Mouse (Mus musculus): Measurements from ENCODE around the gene Epyc. TPM values are rescaled to one million over a fixed set of nuclear protein-coding genes. Genes with fewer than 3 reads are reported as not detected.

The Epyc gene
- not detected in 2 replicates for polyA plus RNA-seq (2012; ENCODE audit: insufficient read depth, insufficient read length, missing spikeins)

DNA sequence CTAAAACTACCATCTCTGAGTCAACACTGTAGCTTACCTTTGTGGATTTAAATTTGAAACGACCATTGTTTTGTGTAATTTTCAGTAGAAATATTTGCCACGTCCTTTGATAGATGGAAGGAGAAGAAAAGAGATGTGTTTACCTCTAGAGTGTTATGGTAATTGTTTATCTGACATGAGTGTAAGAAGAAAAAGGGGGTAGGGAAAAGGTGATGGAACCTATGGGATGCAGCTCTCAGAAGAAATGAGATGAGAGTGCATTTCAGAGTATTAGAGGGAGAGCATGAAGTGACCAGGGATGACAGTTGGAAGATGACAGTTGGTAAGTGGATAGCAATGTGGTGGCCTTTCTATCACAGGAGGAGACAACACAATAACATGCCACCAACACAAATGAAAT lies at the start of gene Epyc:
Gene Epyc, plus strand, starts transcription at position 301 of the 400 bp plus-strand sequence.
- no peak within 1 kb of the TSS for H3K4me3 ChIP-seq (ENCODE audit: insufficient read depth, low read length)
- TF ChIP-seq POLR2A (IDR thresholded peaks at IDR 0.05; ENCODE audit: borderline replicate concordance, low read depth, low read length) (no peak), CTCF (IDR thresholded peaks at IDR 0.05; ENCODE audit: low read depth, low read length) (no peak)
- H3K27ac ChIP-seq (ENCODE audit: insufficient read depth, low read depth, low read length) = no peak within 1 kb of the TSS
- no peaks in the 10 kb centered on the region for H3K4me1 ChIP-seq (ENCODE audit: control insufficient read depth, insufficient read depth, low read length)

DNA sequence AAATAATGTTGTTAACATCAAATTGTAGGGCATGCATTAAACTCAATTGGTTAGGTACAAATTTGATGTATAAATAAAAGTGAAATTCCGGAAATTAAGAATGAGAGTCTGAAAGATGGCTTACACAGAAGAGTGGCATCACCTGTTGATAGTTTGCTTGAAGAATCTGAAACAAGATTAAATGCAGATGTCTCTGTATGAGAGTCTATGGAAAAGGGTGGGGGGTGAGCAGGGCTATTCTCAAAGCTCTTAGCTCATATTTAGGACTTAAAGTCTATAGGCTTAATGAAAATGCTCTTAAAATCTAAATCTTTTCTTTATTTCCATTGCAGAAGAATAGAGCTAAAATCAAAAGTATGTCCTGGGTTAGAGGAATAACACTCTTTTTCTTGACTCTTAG lies 48.2 kb upstream of the Epyc start:
- Histone ChIP-seq H3K27ac (ENCODE audit: insufficient read depth, low read depth, low read length) (no peak overlapping the region), H3K4me1 (ENCODE audit: control insufficient read depth, insufficient read depth, low read length) (no peaks in the 10 kb centered on the region), H3K4me3 (ENCODE audit: insufficient read depth, low read length) (no peak overlapping the region)
- TF ChIP-seq POLR2A (IDR thresholded peaks at IDR 0.05; ENCODE audit: borderline replicate concordance, low read depth, low read length) = no peak
- TF ChIP-seq CTCF (IDR thresholded peaks at IDR 0.05; ENCODE audit: low read depth, low read length) = no peak

DNA sequence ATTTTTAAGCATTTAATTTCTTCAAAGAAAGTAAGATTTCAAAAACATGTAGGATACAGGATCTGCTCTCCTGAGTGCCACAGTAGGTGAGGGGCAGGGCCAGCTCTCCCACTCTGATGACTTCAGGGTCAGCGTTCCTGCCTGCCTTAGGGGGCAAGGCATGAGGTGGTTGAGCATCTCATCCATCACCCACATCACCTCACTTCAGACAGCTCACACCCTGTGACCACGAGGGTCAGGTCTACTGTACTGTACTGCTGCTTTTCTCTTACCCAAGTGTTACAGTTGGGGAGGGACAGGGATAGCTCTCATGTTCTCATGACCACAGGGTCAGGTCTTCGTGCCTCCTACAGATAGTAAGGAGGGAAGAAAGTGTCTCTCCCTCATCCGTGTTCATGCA lies 42.1 kb upstream of the Epyc start:
- no peak overlapping the region for H3K4me3 ChIP-seq (ENCODE audit: insufficient read depth, low read length)
- no peaks in the 10 kb centered on the region for H3K4me1 ChIP-seq (ENCODE audit: control insufficient read depth, insufficient read depth, low read length)
- TF ChIP-seq CTCF (IDR thresholded peaks at IDR 0.05; ENCODE audit: low read depth, low read length) (no peak), POLR2A (IDR thresholded peaks at IDR 0.05; ENCODE audit: borderline replicate concordance, low read depth, low read length) (no peak)
- H3K27ac ChIP-seq (ENCODE audit: insufficient read depth, low read depth, low read length) = no peak overlapping the region

DNA sequence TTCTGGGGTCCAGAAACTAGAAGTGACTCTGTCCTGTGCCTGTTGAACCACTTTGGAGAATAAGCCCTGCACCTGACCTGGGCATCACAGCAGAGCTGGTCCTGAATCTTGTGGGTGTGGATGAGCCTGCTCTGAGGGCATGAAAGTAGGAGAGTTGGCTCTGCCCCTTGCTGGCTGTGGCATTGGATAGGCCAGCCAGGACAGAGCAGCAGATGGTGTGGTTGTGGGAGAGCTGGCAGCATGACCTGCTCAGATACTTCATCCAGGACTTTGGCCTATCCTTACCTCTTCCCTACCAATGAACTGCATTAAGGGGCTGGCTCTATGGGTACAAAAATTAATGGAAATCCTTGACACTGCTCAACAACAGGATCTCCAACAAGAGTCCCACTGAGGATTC lies 40.6 kb upstream of the Epyc start:
- no peak overlapping the region for H3K27ac ChIP-seq (ENCODE audit: insufficient read depth, low read depth, low read length)
- TF ChIP-seq POLR2A (IDR thresholded peaks at IDR 0.05; ENCODE audit: borderline replicate concordance, low read depth, low read length) = no peak
- TF ChIP-seq CTCF (IDR thresholded peaks at IDR 0.05; ENCODE audit: low read depth, low read length) = no peak
- no peak overlapping the region for H3K4me3 ChIP-seq (ENCODE audit: insufficient read depth, low read length)
- H3K4me1 ChIP-seq (ENCODE audit: control insufficient read depth, insufficient read depth, low read length) = no peaks in the 10 kb centered on the region

DNA sequence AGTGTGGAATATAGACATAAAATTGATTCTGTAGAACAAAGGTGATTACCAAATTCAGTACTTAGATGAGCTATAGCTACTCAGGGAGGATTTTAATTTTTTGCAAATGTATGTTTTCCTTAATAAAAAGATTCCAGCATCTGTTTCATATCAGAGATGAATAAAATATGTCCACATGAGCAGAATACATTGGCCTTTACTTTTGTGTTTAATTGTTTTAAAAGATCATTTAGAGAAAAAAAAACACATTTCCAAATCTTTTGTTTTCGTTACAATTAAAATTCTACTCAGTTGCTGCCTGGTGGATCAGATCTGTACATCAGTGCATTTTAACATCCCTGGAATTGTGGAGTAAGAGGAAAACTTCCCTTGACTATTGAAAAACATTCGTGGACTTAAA lies 37.3 kb upstream of the Epyc start, which contains the start of gene Kera:
Gene Kera, plus strand, starts transcription at position 301 of the 400 bp plus-strand sequence.
- H3K27ac ChIP-seq (ENCODE audit: insufficient read depth, low read depth, low read length) = no peak within 1 kb of the TSS
- H3K4me3 ChIP-seq (ENCODE audit: insufficient read depth, low read length) = no peak within 1 kb of the TSS
- no peaks in the 10 kb centered on the region for H3K4me1 ChIP-seq (ENCODE audit: control insufficient read depth, insufficient read depth, low read length)
- no peak for TF ChIP-seq POLR2A (IDR thresholded peaks at IDR 0.05; ENCODE audit: borderline replicate concordance, low read depth, low read length)

DNA sequence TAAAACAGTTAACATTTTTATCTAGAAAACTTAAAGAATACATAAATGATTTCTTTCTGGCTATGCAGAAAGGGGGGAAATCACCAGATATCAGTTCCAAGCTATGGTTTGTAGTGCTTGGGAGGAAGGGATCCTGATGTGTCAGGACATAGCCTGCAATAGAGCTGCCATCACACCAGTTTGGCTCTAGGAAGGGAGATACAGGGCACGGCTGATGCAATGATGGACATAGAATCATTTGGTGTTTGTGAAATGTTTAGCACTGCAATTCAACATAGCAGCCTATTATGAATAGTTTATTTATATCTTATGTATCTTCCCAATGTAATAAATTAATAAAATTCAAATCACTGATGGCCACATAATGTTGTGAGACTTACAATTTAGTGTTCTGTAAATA lies 21.5 kb upstream of the Epyc start:
- H3K27ac ChIP-seq (ENCODE audit: insufficient read depth, low read depth, low read length) = no peak overlapping the region
- TF ChIP-seq CTCF (IDR thresholded peaks at IDR 0.05; ENCODE audit: low read depth, low read length) (no peak), POLR2A (IDR thresholded peaks at IDR 0.05; ENCODE audit: borderline replicate concordance, low read depth, low read length) (no peak)
- H3K4me3 ChIP-seq (ENCODE audit: insufficient read depth, low read length) = no peak overlapping the region
- H3K4me1 ChIP-seq (ENCODE audit: control insufficient read depth, insufficient read depth, low read length) = no peaks in the 10 kb centered on the region

DNA sequence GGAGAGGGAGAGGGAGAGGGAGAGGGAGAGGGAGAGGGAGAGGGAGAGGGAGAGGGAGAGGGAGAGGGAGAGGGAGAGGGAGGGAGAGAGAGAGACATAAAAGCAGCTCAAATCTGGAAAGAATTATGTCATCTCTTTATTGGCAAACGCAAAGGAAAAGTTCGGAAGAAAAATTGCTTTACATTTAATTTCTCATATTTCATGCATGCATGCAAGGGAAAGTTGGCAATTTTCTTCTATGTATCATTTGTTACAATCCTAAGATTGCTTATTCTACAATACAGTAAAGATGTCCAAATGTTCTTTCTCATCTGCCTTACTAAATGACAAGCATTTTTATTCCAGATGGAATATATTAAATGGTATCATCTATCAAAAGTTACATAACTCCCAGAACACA lies 19.5 kb upstream of the Epyc start:
- H3K4me1 ChIP-seq (ENCODE audit: control insufficient read depth, insufficient read depth, low read length) = no peaks in the 10 kb centered on the region
- H3K27ac ChIP-seq (ENCODE audit: insufficient read depth, low read depth, low read length) = no peak overlapping the region
- no peak for TF ChIP-seq POLR2A (IDR thresholded peaks at IDR 0.05; ENCODE audit: borderline replicate concordance, low read depth, low read length)
- TF ChIP-seq CTCF (IDR thresholded peaks at IDR 0.05; ENCODE audit: low read depth, low read length) = no peak
- no peak overlapping the region for H3K4me3 ChIP-seq (ENCODE audit: insufficient read depth, low read length)

DNA sequence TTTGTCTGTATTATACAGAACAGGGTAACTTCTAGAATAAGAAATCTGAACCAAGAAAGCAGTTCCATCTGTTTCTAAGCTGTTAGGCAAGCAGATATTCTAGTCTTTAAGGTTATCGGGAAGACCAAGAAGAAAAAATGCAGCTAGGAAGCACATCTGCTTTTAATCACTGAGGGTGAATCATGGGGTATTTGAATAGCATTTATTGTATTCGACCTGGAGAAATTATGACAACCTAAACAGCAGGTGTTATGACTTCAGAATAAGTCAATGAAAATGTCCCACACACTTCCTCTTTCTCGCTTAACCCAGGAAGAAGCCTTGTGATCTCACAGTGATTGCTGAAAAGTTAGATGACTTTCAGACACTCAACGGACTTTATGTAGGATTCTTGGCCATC lies 18.8 kb upstream of the Epyc start:
- Histone ChIP-seq H3K4me3 (ENCODE audit: insufficient read depth, low read length) (no peak overlapping the region), H3K4me1 (ENCODE audit: control insufficient read depth, insufficient read depth, low read length) (no peaks in the 10 kb centered on the region), H3K27ac (ENCODE audit: insufficient read depth, low read depth, low read length) (no peak overlapping the region)
- TF ChIP-seq POLR2A (IDR thresholded peaks at IDR 0.05; ENCODE audit: borderline replicate concordance, low read depth, low read length) = no peak
- no peak for TF ChIP-seq CTCF (IDR thresholded peaks at IDR 0.05; ENCODE audit: low read depth, low read length)

DNA sequence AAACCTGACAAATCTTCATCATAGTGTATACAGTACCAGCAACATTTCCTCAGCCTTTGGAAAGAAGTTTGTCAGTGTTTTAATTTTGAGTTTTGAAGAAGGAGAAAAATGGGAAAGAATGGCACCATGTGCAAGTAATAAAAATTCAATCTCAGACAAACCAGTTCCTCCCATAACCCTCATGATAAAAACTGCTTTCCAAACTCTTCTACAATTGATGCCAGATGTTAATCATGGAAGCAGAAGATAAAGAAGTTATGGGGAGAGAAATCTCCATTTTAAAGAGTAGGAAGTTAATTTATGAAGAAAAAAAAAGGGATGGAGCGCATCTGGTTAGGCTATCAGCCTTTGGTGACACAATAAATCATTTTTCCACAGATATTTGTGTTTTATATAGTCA lies 17.3 kb upstream of the Epyc start:
- Histone ChIP-seq H3K27ac (ENCODE audit: insufficient read depth, low read depth, low read length) (no peak overlapping the region), H3K4me3 (ENCODE audit: insufficient read depth, low read length) (no peak overlapping the region), H3K4me1 (ENCODE audit: control insufficient read depth, insufficient read depth, low read length) (no peaks in the 10 kb centered on the region)
- TF ChIP-seq CTCF (IDR thresholded peaks at IDR 0.05; ENCODE audit: low read depth, low read length) = no peak
- no peak for TF ChIP-seq POLR2A (IDR thresholded peaks at IDR 0.05; ENCODE audit: borderline replicate concordance, low read depth, low read length)

DNA sequence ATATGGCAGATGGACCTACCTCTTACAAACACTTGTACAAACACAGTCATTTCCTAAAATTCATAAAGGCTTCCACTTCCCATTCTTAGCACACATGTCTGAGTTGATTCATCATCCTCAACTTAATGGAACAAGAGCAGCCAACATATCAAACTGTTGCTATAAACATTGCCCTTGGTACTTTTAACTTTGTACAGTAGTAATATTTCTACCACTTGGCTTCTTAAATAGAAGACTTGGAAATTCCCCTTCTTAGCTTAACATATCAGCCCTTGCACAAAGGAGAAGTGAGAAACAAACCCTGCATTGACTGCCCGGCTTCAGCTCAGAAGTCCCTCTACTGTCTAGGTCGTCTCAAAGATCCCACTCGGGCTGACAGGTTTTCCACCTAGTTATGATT lies 12.8 kb upstream of the Epyc start:
- no peaks in the 10 kb centered on the region for H3K4me1 ChIP-seq (ENCODE audit: control insufficient read depth, insufficient read depth, low read length)
- no peak for TF ChIP-seq POLR2A (IDR thresholded peaks at IDR 0.05; ENCODE audit: borderline replicate concordance, low read depth, low read length)
- no peak for TF ChIP-seq CTCF (IDR thresholded peaks at IDR 0.05; ENCODE audit: low read depth, low read length)
- no peak overlapping the region for H3K27ac ChIP-seq (ENCODE audit: insufficient read depth, low read depth, low read length)
- H3K4me3 ChIP-seq (ENCODE audit: insufficient read depth, low read length) = no peak overlapping the region

GRCm38 (mm10) chr10:97641926-97642325 lies 1.9 kb upstream of the Epyc start:
- Histone ChIP-seq H3K4me1 (ENCODE audit: control insufficient read depth, insufficient read depth, low read length) (no peaks in the 10 kb centered on the region), H3K4me3 (ENCODE audit: insufficient read depth, low read length) (no peak overlapping the region), H3K27ac (ENCODE audit: insufficient read depth, low read depth, low read length) (no peak overlapping the region)
- TF ChIP-seq CTCF (IDR thresholded peaks at IDR 0.05; ENCODE audit: low read depth, low read length) (no peak), POLR2A (IDR thresholded peaks at IDR 0.05; ENCODE audit: borderline replicate concordance, low read depth, low read length) (no peak)
